Mouse (Mus musculus) testis, adult 2 months (tissue): ENCODE data around the gene Prkar2b.

Experiments used
- CTCF ChIP-seq: fragments of 200-500 bp; IDR thresholded peaks from 2 replicates; pipeline ENCODE4 v1.5.1; 2012; ENCODE audit warnings: low read depth, mild to moderate bottlenecking, inconsistent platforms, low read length, moderate library complexity; ENCODE audit not compliant: control insufficient read depth, insufficient read depth, insufficient replicate concordance
- POLR2A ChIP-seq: fragments of 200-500 bp; IDR thresholded peaks from 2 replicates; pipeline ENCODE4 v1.6.1; 2012; ENCODE audit warnings: low read depth, mild to moderate bottlenecking, inconsistent platforms, low read length, moderate library complexity; ENCODE audit not compliant: control insufficient read depth

DNA sequence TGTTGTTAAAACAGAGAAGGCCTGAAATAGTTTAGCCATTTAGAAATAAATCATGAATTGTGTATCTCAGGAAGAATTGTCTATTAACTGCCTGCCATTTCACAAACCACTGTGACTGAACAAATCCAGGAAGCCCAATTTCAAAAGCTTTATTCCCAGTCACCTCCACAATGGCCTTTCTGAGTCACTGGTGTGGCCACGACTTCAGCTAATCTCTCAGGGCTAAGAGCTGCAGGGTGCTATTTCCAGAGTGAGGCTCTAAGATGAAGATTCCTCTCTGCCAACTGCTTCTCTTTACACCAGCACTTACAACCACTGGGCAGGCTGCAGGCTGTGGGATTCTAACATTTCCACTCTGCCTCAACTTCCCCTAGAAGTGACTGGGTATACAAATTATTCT lies 92.0 kb downstream of the Prkar2b start:
- no peak for TF ChIP-seq CTCF
- TF ChIP-seq POLR2A = no peak
